Mouse (Mus musculus) heart, adult 2 months (tissue): ENCODE results near the gene Abcb10.

Experiments used
- CTCF ChIP-seq: fragments of 200-600 bp; IDR thresholded peaks from 2 replicates; pipeline ENCODE4 v1.8.1; 2022; ENCODE audit warnings: antibody characterized with exemption, mild to moderate bottlenecking, moderate library complexity
- POLR2A ChIP-seq: fragments of 200-500 bp; IDR thresholded peaks from 2 replicates; pipeline ENCODE4 v1.6.1; 2011; ENCODE audit warnings: mild to moderate bottlenecking, low read depth, low read length, control low read depth; ENCODE audit not compliant: insufficient read depth

- TF ChIP-seq CTCF (no peak), POLR2A (0 out of 2 replicates have a peak, but pooled peaks have one; percentile 64)
These were observed 38.6 kb upstream of the Abcb10 start, which contains the start of the genes Taf5l and Urb2 for GRCm38 (mm10) chr8:124021237-124022227.
